Mouse (Mus musculus) thymus, postnatal 0 days (tissue): ENCODE measurements around the gene Serpinb6a. TPM values are rescaled to one million over a fixed set of nuclear protein-coding genes. Genes with fewer than 3 reads are reported as not detected.

Source experiments
- DNase-seq: peaks from one replicate; pipeline ENCODE4 v3.0.0-alpha.2; 2015; ENCODE audit warnings: low spot score
- polyA plus RNA-seq: library from polyadenylated mRNA; unstranded; fragments of >200 nt; fragmentation: Nextera tagmentation; extraction: Ambion mirVana; gene quantifications from 2 replicates; pipeline ENCODE4 v1.2.1, GENCODE M21; 2015

Serpinb6a gene
- polyA plus RNA-seq, 1 experiment from 2014 or later = 89.4 TPM

GRCm38 (mm10) chr13:33921699-33922098 lies 80.9 kb downstream of the Serpinb6a start:
- no peak for DNase-seq

DNA sequence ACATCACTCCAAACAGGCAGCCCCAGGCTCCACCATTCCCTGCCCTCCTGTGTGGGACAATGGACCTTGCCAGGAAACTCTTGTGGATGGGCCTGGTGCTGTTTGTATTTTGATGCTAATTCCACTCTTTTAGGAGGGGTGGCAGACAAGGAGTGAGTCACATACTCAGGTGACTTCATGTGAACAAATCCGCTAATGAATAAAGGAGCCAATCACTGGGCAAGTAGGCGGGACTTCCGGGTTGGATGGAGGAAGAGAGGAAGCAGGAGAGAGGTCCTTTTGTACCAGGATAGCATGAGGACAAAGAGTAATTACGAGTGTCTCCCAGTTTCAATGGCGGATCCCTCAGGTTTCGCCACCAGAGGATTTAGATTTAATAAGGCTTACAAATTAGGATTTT lies 81.6 kb downstream of the Serpinb6a start:
- no peak for DNase-seq

GRCm38 (mm10) chr13:33906821-33907220 lies 95.8 kb downstream of the Serpinb6a start:
- no peak for DNase-seq

DNA sequence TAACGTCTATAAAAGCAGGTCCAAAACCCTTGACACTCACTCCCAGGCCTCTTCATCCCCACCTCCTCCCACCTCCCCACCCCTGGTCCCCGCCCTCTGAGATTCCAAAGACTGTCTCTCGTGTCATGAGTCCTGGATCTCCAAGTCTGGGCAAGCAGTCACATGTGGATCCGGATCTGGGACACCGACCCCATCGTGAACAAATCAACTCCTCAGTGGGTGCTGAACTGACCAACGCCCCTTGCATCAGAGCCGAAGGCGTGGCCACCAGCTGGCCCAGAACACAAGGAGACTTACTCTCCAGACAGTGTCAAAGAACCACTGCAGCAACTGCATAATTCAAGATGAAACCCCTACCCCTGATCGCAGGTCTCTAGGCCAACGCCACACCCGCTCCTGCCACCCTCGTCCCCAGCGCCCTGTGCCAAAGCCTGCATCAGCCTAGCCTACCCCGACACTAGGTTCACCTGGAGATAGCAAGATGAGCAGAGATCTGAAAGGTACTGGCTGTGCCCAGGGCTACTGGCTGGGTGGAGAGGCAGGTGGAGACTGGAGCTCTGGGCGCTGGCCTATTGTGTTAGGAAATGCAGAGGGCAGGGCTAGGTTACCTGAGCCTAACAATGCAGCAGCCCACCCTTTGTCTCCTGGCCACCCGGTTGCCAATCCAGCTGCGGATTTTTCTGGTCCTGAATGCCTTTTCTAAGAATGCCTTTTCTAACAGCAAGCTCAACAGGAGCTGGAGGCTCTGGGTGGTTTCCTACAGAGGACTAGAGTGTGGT lies 97.2 kb downstream of the Serpinb6a start, which contains the start of gene Serpinb6c:
Gene Serpinb6c (minus strand): TSS at position 533 of the 779 bp plus-strand sequence.
- DNase-seq = no peak

GRCm38 (mm10) chr13:33903290-33903689 lies 99.3 kb downstream of the Serpinb6a start:
- DNase-seq = no peak

- peak; percentile 26 for DNase-seq
Observed at GRCm38 (mm10) chr13:33894207-33894606, 108.4 kb downstream of the Serpinb6a start.

Other genes starting within 250 kb of the Serpinb6a start
- gene Serpinb6e, start 159.4 kb downstream of the Serpinb6a start, polyA plus RNA-seq = not detected in 2 replicates
- gene Serpinb6c, start 97.1 kb downstream of the Serpinb6a start, polyA plus RNA-seq = 1.3 and 1.6 TPM in 2 replicates
- gene Nqo2, start 38.1 kb downstream of the Serpinb6a start, polyA plus RNA-seq = 10.9 and 13.0 TPM in 2 replicates
- 12.9 and 13.5 TPM in 2 replicates for gene Ripk1, start 431 bp downstream of the Serpinb6a start, polyA plus RNA-seq
- gene Bphl, start 34.8 kb upstream of the Serpinb6a start, polyA plus RNA-seq = 64.5 and 68.7 TPM in 2 replicates
- gene Tubb2a, start 75.2 kb upstream of the Serpinb6a start, polyA plus RNA-seq = 204 and 248 TPM in 2 replicates
- 34.5 and 37.3 TPM in 2 replicates for gene Tubb2b, start 127.7 kb upstream of the Serpinb6a start, polyA plus RNA-seq
- gene Psmg4, start 160.2 kb upstream of the Serpinb6a start, polyA plus RNA-seq = 158 and 174 TPM in 2 replicates